In the genomic region with DNA sequence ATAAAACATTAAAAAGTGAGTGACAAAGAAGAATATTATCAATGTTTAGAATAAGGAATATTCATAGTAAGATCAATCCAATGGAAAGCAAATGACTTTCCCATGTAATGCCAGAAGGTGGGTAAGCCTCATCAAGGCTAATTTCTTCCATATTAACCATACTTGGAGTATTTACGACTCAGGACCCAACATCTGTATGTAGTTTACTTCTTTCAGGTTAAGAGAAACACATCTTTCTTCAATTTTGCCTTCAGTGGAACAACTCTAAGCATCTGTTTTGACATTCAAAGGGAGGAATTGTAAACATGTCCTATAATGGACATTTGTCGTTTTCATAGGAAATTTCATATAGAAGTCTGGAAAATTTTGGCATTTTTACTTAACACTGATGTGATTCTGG, we compare ENCODE assay signal across 30 mouse cellular contexts.
"Had no signal": no experiment of that assay in that cellular context is flagged by ENCODE, and none has a peak within 500 bp of the region (broad histone marks: within the 10 kb centered on the region; RNA-seq: fewer than 3 reads in every experiment).

No protein-coding gene starts in this region.

- H3K9ac ChIP-seq: heart, embryonic 13.5 days; heart, embryonic 15.5 days; hindbrain, embryonic 13.5 days; hindbrain, embryonic 15.5 days; intestine, embryonic 15.5 days; kidney, embryonic 15.5 days; limb, embryonic 13.5 days; limb, embryonic 15.5 days; liver, embryonic 12.5 days; liver, embryonic 14.5 days had no signal

- DNase-seq: gastrocnemius, adult 2 months; gastrocnemius, postnatal 10 days; gastrocnemius, postnatal 36 days; heart, adult 11 months; heart, adult 2 months; heart, postnatal 14 days; heart, postnatal 36 days; kidney, adult 2 months; kidney, adult 9 months; kidney, postnatal 14 days; kidney, postnatal 36 days; layer of hippocampus, adult 9-11 months; layer of hippocampus, postnatal 36 days; left cerebral cortex, postnatal 4 days; lung, adult 18-20 months had no signal

- H3K4me1 ChIP-seq: heart, embryonic 13.5 days; heart, embryonic 15.5 days; hindbrain, embryonic 13.5 days; hindbrain, embryonic 15.5 days; intestine, embryonic 15.5 days; kidney, embryonic 15.5 days; limb, embryonic 13.5 days; limb, embryonic 15.5 days; liver, embryonic 12.5 days had no signal

- H3K9me3 ChIP-seq: heart, embryonic 13.5 days; heart, embryonic 15.5 days; hindbrain, embryonic 13.5 days; hindbrain, embryonic 15.5 days; intestine, embryonic 15.5 days; kidney, embryonic 15.5 days; limb, embryonic 13.5 days; limb, embryonic 15.5 days; liver, embryonic 12.5 days had no signal

- H3K36me3 ChIP-seq: heart, embryonic 13.5 days; heart, embryonic 15.5 days; hindbrain, embryonic 13.5 days; hindbrain, embryonic 15.5 days; intestine, embryonic 15.5 days; kidney, embryonic 15.5 days; limb, embryonic 13.5 days; limb, embryonic 15.5 days; liver, embryonic 12.5 days had no signal

- H3K27ac ChIP-seq: gastrocnemius, adult 2 months; heart, adult 2 months; heart, embryonic 13.5 days; heart, embryonic 15.5 days; hindbrain, embryonic 13.5 days; hindbrain, embryonic 15.5 days; hindbrain, postnatal 0 days; intestine, embryonic 15.5 days; kidney, embryonic 15.5 days; kidney, postnatal 0 days; limb, embryonic 13.5 days; limb, embryonic 15.5 days; liver, embryonic 12.5 days; liver, embryonic 14.5 days had no signal

- H3K4me2 ChIP-seq: heart, embryonic 11.5 days; heart, embryonic 13.5 days; heart, embryonic 15.5 days; hindbrain, embryonic 13.5 days; hindbrain, embryonic 15.5 days; intestine, embryonic 15.5 days; kidney, embryonic 15.5 days; limb, embryonic 13.5 days; limb, embryonic 15.5 days; liver, embryonic 12.5 days had no signal

- ATAC-seq: hindbrain, postnatal 0 days; inflammation-experienced regulatory T-cells, adult 6 months; intestine, embryonic 15.5 days; intestine, postnatal 0 days; liver, embryonic 12.5 days had no signal

- H3K4me3 ChIP-seq: gastrocnemius, adult 2 months; heart, adult 2 months; heart, embryonic 13.5 days; heart, embryonic 15.5 days; hindbrain, embryonic 13.5 days; hindbrain, embryonic 15.5 days; intestine, embryonic 15.5 days; kidney, embryonic 15.5 days; limb, embryonic 13.5 days; limb, embryonic 15.5 days; liver, embryonic 12.5 days had no signal

- H3K27me3 ChIP-seq: heart, embryonic 13.5 days; heart, embryonic 15.5 days; hindbrain, embryonic 13.5 days; hindbrain, embryonic 15.5 days; intestine, embryonic 15.5 days; kidney, embryonic 15.5 days; limb, embryonic 13.5 days; limb, embryonic 15.5 days; liver, embryonic 12.5 days had no signal
